ENCODE assay signal across 24 mouse cellular contexts in genomic region chr13:15510925-15511324, GRCm38 (mm10). TPM values are rescaled to one million over a fixed set of nuclear protein-coding genes. Genes with fewer than 3 reads are reported as not detected.
DNase-seq lines count a peak whose midpoint lies in the region; ATAC-seq lines count a peak whose summit lies in the region.
"Had no signal": no experiment of that assay in that cellular context is flagged by ENCODE, and none has a peak within 500 bp of the region (broad histone marks: within the 10 kb centered on the region; RNA-seq: fewer than 3 reads in every experiment).

No protein-coding gene starts in this region.

- intact Hi-C loops in left cerebral cortex, postnatal 4 days (cut with DNase I): no loop called here

- peaks cover 4% of the 10 kb centered on the region; the same call in 1 of the 2 replicates for H3K4me1 ChIP-seq in embryonic facial prominence, embryonic 12.5 days
- peaks cover 32% of the 10 kb centered on the region for H3K4me1 ChIP-seq in embryonic facial prominence, embryonic 10.5 days
- no peaks in the 10 kb centered on the region for H3K4me1 ChIP-seq in intestine, embryonic 15.5 days (replicated peaks)

- 0 out of 2 replicates have a peak, but pooled peaks have one; percentile 52 for ATAC-seq in embryonic facial prominence, embryonic 12.5 days (ENCODE audit: insufficient number of reproducible peaks, insufficient read depth, low FRiP score, low TSS enrichment)
- ATAC-seq in intestine, embryonic 15.5 days: no peak
- ATAC-seq: CD4-positive, CD25-positive, alpha-beta regulatory T cell, adult 4 months; forebrain, embryonic 13.5 days; forebrain, embryonic 15.5 days; forebrain, postnatal 0 days had no signal

- H3K4me2 ChIP-seq in embryonic facial prominence, embryonic 12.5 days (replicated peaks): no peak overlapping the region
- no peak overlapping the region for H3K4me2 ChIP-seq in intestine, embryonic 15.5 days (replicated peaks)
- H3K4me2 ChIP-seq: embryonic facial prominence, embryonic 13.5 days; embryonic facial prominence, embryonic 15.5 days; forebrain, embryonic 13.5 days; forebrain, embryonic 15.5 days had no signal

- no peak overlapping the region for H3K9ac ChIP-seq in embryonic facial prominence, embryonic 12.5 days
- H3K9ac ChIP-seq in intestine, embryonic 15.5 days: no peak overlapping the region
- H3K9ac ChIP-seq: embryonic facial prominence, embryonic 13.5 days; embryonic facial prominence, embryonic 15.5 days; forebrain, embryonic 13.5 days; forebrain, embryonic 15.5 days; forebrain, postnatal 0 days had no signal

- no peaks in the 10 kb centered on the region for H3K27me3 ChIP-seq in embryonic facial prominence, embryonic 12.5 days
- no peaks in the 10 kb centered on the region for H3K27me3 ChIP-seq in embryonic facial prominence, embryonic 10.5 days (replicated peaks; ENCODE audit: low read depth, poor library complexity, severe bottlenecking)
- no peaks in the 10 kb centered on the region for H3K27me3 ChIP-seq in intestine, embryonic 15.5 days (replicated peaks)
- H3K27me3 ChIP-seq: CH12.LX; embryonic facial prominence, embryonic 13.5 days; embryonic facial prominence, embryonic 15.5 days; forebrain, embryonic 13.5 days; forebrain, embryonic 15.5 days had no signal

- H3K4me3 ChIP-seq in embryonic facial prominence, embryonic 12.5 days: no peak overlapping the region
- no peak overlapping the region for H3K4me3 ChIP-seq in embryonic facial prominence, embryonic 10.5 days
- H3K4me3 ChIP-seq in intestine, embryonic 15.5 days (replicated peaks): no peak overlapping the region
- H3K4me3 ChIP-seq: embryonic facial prominence, embryonic 13.5 days; embryonic facial prominence, embryonic 15.5 days; forebrain, embryonic 13.5 days; forebrain, embryonic 15.5 days had no signal

- no peaks in the 10 kb centered on the region for H3K36me3 ChIP-seq in embryonic facial prominence, embryonic 12.5 days
- 0 out of 2 replicates have a peak, but pooled peaks cover 3% of the 10 kb centered on the region for H3K36me3 ChIP-seq in embryonic facial prominence, embryonic 10.5 days (replicated peaks)
- no peaks in the 10 kb centered on the region for H3K36me3 ChIP-seq in intestine, embryonic 15.5 days
- H3K36me3 ChIP-seq: embryonic facial prominence, embryonic 13.5 days; embryonic facial prominence, embryonic 15.5 days; forebrain, embryonic 15.5 days; G1E had no signal

- no peak overlapping the region for H3K27ac ChIP-seq in embryonic facial prominence, embryonic 12.5 days
- no peak overlapping the region for H3K27ac ChIP-seq in embryonic facial prominence, embryonic 10.5 days (replicated peaks)
- H3K27ac ChIP-seq in intestine, embryonic 15.5 days: no peak overlapping the region
- H3K27ac ChIP-seq: embryonic facial prominence, embryonic 13.5 days; embryonic facial prominence, embryonic 15.5 days; forebrain, embryonic 13.5 days; forebrain, embryonic 15.5 days had no signal

- H3K9me3 ChIP-seq in embryonic facial prominence, embryonic 12.5 days: no peaks in the 10 kb centered on the region
- H3K9me3 ChIP-seq in embryonic facial prominence, embryonic 10.5 days: no peaks in the 10 kb centered on the region
- H3K9me3 ChIP-seq in intestine, embryonic 15.5 days: no peaks in the 10 kb centered on the region
- H3K9me3 ChIP-seq: embryonic facial prominence, embryonic 13.5 days; embryonic facial prominence, embryonic 15.5 days; forebrain, embryonic 13.5 days; forebrain, embryonic 15.5 days; G1E had no signal

- DNase-seq in embryonic facial prominence, embryonic 10.5 days (ENCODE audit: low spot score): no peak
- DNase-seq in retina, embryonic 14.5 days (ENCODE audit: low spot score): peak; percentile 11
- DNase-seq in left cerebral cortex, postnatal 4 days: no peak
- DNase-seq: adrenal gland, adult 2 months; adrenal gland, postnatal 10 days; adrenal gland, postnatal 25 days; B cell, adult 2 months; cerebellum, adult 11 months; cerebellum, adult 18-20 months; cerebellum, adult 8-10 months; cerebellum, adult 9-11 months; cerebellum, postnatal 14 days; cerebellum, postnatal 36 days; embryo, embryonic 11 days; forebrain, postnatal 0 days had no signal

RNA-seq across cellular contexts. Expression of gene Gli3, which starts 47.9 kb away (rescaled TPM):
- polyA plus RNA-seq in embryonic facial prominence, embryonic 12.5 days (2016; fragmentation: Nextera tagmentation; extraction: Ambion mirVana): 35.8 TPM in 2 replicates
- 33.9 and 35.4 TPM in 2 replicates for polyA plus RNA-seq in embryonic facial prominence, embryonic 10.5 days (2016; fragmentation: Nextera tagmentation; extraction: Ambion mirVana)
- 13.4 and 14.0 TPM in 2 replicates for polyA plus RNA-seq in intestine, embryonic 15.5 days (2015; fragmentation: Nextera tagmentation; extraction: Ambion mirVana)
- 1 to 10 TPM; 8.1 to 8.2 TPM for total RNA-seq in left cerebral cortex, postnatal 4 days (2021)
- total RNA-seq: CH12.LX had no signal
- polyA plus RNA-seq: CD4-positive, CD25-positive, alpha-beta regulatory T cell, adult 4 months; G1E had no signal
